Mouse (Mus musculus): Measurements from ENCODE around the gene Rnf135. TPM values are rescaled to one million over a fixed set of nuclear protein-coding genes. Genes with fewer than 3 reads are reported as not detected.
"Not testable (repeated sequence)": the region's sequence is repeated elsewhere in the genome, so short reads cannot be mapped to it uniquely, and the experiment has no call there.

Rnf135 gene
- polyA plus RNA-seq, 2 experiments: 6.0 TPM

- DNase-seq (ENCODE audit: low spot score) (no peak), ATAC-seq (ENCODE audit: low FRiP score, low read depth) (no peak)
- Histone ChIP-seq H3K27me3 (ENCODE audit: control insufficient read depth, insufficient read depth, low read length) (no peaks in the 10 kb centered on the region), H3K9me3 (ENCODE audit: control insufficient read depth, low read length) (no peaks in the 10 kb centered on the region), H3K9ac (ENCODE audit: low read depth, low read length, severe bottlenecking) (no peak overlapping the region), H3K27ac (replicated peaks; ENCODE audit: low read depth, low read length) (no peak overlapping the region), H3K36me3 (ENCODE audit: control insufficient read depth, insufficient read depth, low read length) (no peaks in the 10 kb centered on the region), H3K4me3 (replicated peaks; ENCODE audit: low read length) (no peak overlapping the region), H3K4me1 (ENCODE audit: control insufficient read depth, insufficient read depth, low read length) (no peaks in the 10 kb centered on the region), H3K4me2 (replicated peaks; ENCODE audit: low read depth, low read length, severe bottlenecking) (no peak overlapping the region)
- 70% methylated on average over 5 of the region's 5 CpGs for WGBS
- TF ChIP-seq POLR2A (IDR thresholded peaks at IDR 0.05; ENCODE audit: borderline replicate concordance, extremely low read depth, insufficient read depth, insufficient read length): no peak
Observed at GRCm38 (mm10) chr11:80181021-80181749, 2.5 kb upstream of the Rnf135 start.

- H3K27ac ChIP-seq (replicated peaks; ENCODE audit: low read depth, low read length); DNase-seq (ENCODE audit: low spot score); H3K9me3 ChIP-seq (ENCODE audit: control insufficient read depth, low read length); H3K36me3 ChIP-seq (ENCODE audit: control insufficient read depth, insufficient read depth, low read length); H3K27me3 ChIP-seq (ENCODE audit: control insufficient read depth, insufficient read depth, low read length); H3K4me1 ChIP-seq (ENCODE audit: control insufficient read depth, insufficient read depth, low read length): not testable (repeated sequence)
- Histone ChIP-seq H3K9ac (ENCODE audit: low read depth, low read length, severe bottlenecking) (peak overlapping the region; percentile 79; the same call in 1 of the 2 replicates), H3K4me3 (replicated peaks; ENCODE audit: low read length) (peak overlapping the region; percentile 67), H3K4me2 (replicated peaks; ENCODE audit: low read depth, low read length, severe bottlenecking) (peak overlapping the region; percentile 69)
- WGBS: 47% methylated on average over 12 of the region's 12 CpGs
- peak; percentile 66; the same call in 1 of the 2 replicates for ATAC-seq (ENCODE audit: low FRiP score, low read depth)
Observed at GRCm38 (mm10) chr11:80183054-80183704, 472 bp upstream of the Rnf135 start.

- WGBS: 88% methylated on average over 6 of the region's 6 CpGs
- DNase-seq (ENCODE audit: low spot score): no peak
- Histone ChIP-seq H3K27me3 (ENCODE audit: control insufficient read depth, insufficient read depth, low read length) (no peaks in the 10 kb centered on the region), H3K4me3 (replicated peaks; ENCODE audit: low read length) (peak overlapping the region; percentile 67), H3K4me1 (ENCODE audit: control insufficient read depth, insufficient read depth, low read length) (no peaks in the 10 kb centered on the region), H3K9ac (ENCODE audit: low read depth, low read length, severe bottlenecking) (no peak overlapping the region), H3K4me2 (replicated peaks; ENCODE audit: low read depth, low read length, severe bottlenecking) (peak overlapping the region; percentile 69), H3K36me3 (ENCODE audit: control insufficient read depth, insufficient read depth, low read length) (no peaks in the 10 kb centered on the region), H3K9me3 (ENCODE audit: control insufficient read depth, low read length) (no peaks in the 10 kb centered on the region), H3K27ac (replicated peaks; ENCODE audit: low read depth, low read length) (no peak overlapping the region)
- no peak for TF ChIP-seq POLR2A (IDR thresholded peaks at IDR 0.05; ENCODE audit: borderline replicate concordance, extremely low read depth, insufficient read depth, insufficient read length)
- ATAC-seq (ENCODE audit: low FRiP score, low read depth): no peak
Observed at GRCm38 (mm10) chr11:80184531-80185071, 950 bp downstream of the Rnf135 start.

- not testable (repeated sequence) for H3K4me2 ChIP-seq (replicated peaks; ENCODE audit: low read depth, low read length, severe bottlenecking); H3K27me3 ChIP-seq (ENCODE audit: control insufficient read depth, insufficient read depth, low read length); H3K9ac ChIP-seq (ENCODE audit: low read depth, low read length, severe bottlenecking); H3K9me3 ChIP-seq (ENCODE audit: control insufficient read depth, low read length); H3K4me3 ChIP-seq (replicated peaks; ENCODE audit: low read length); ATAC-seq (ENCODE audit: low FRiP score, low read depth); H3K4me1 ChIP-seq (ENCODE audit: control insufficient read depth, insufficient read depth, low read length); DNase-seq (ENCODE audit: low spot score); H3K27ac ChIP-seq (replicated peaks; ENCODE audit: low read depth, low read length); H3K36me3 ChIP-seq (ENCODE audit: control insufficient read depth, insufficient read depth, low read length)
- 60% methylated on average over 5 of the region's 5 CpGs for WGBS
Observed at GRCm38 (mm10) chr11:80185441-80185976, 1.9 kb downstream of the Rnf135 start.

- DNase-seq (ENCODE audit: low spot score) (no peak), ATAC-seq (ENCODE audit: low FRiP score, low read depth) (no peak)
- 72% methylated on average over 4 of the region's 4 CpGs for WGBS
- no peaks in the 10 kb centered on the region for H3K27me3 ChIP-seq (ENCODE audit: control insufficient read depth, insufficient read depth, low read length)
- no peak overlapping the region for H3K4me3 ChIP-seq (replicated peaks; ENCODE audit: low read length)
- no peak for TF ChIP-seq POLR2A (IDR thresholded peaks at IDR 0.05; ENCODE audit: borderline replicate concordance, extremely low read depth, insufficient read depth, insufficient read length)
- no peak overlapping the region for H3K27ac ChIP-seq (replicated peaks; ENCODE audit: low read depth, low read length)
- peaks cover 11% of the 10 kb centered on the region; the same call in 1 of the 2 replicates for H3K36me3 ChIP-seq (ENCODE audit: control insufficient read depth, insufficient read depth, low read length)
- H3K9me3 ChIP-seq (ENCODE audit: control insufficient read depth, low read length): no peaks in the 10 kb centered on the region
- no peak overlapping the region for H3K9ac ChIP-seq (ENCODE audit: low read depth, low read length, severe bottlenecking)
- no peak overlapping the region for H3K4me2 ChIP-seq (replicated peaks; ENCODE audit: low read depth, low read length, severe bottlenecking)
- H3K4me1 ChIP-seq (ENCODE audit: control insufficient read depth, insufficient read depth, low read length): no peaks in the 10 kb centered on the region
Observed at GRCm38 (mm10) chr11:80190280-80190679, 6.6 kb downstream of the Rnf135 start.

Data from limb, embryonic 14.5 days (tissue).